In genomic region chr9:73697103-73697502, GRCm38 (mm10) we compare ENCODE assay signal across 22 mouse cellular contexts.
DNase-seq lines count a peak whose midpoint lies in the region; ATAC-seq and TF ChIP-seq lines count a peak whose summit lies in the region.
"Had no signal": no experiment of that assay in that cellular context is flagged by ENCODE, and none has a peak within 500 bp of the region (broad histone marks: within the 10 kb centered on the region; RNA-seq: fewer than 3 reads in every experiment).

No protein-coding gene starts in this region.

- no peak overlapping the region for H3K4me2 ChIP-seq in embryonic facial prominence, embryonic 14.5 days (ENCODE audit: low read depth, low read length)

- peak; percentile 8 for DNase-seq in embryonic facial prominence, embryonic 14.5 days (ENCODE audit: low spot score)
- no peak for DNase-seq in embryonic facial prominence, embryonic 10.5 days (ENCODE audit: low spot score)
- DNase-seq in Muller cell, postnatal 12 days (ENCODE audit: inconsistent ontology term) = peak; percentile 75
- no peak for DNase-seq in Patski (ENCODE audit: low read depth, low spot score)
- no peak for DNase-seq in cerebellum, adult 2 months
- no peak for DNase-seq in urinary bladder, postnatal 4 days (ENCODE audit: low spot score in 2 of 2)
- DNase-seq: adrenal gland, adult 2 months; adrenal gland, adult 8-10 months; adrenal gland, postnatal 10 days; adrenal gland, postnatal 14 days; adrenal gland, postnatal 25 days; adrenal gland, postnatal 36 days; B cell, adult 2 months; cerebellum, adult 11 months; cerebellum, adult 11-12 months; cerebellum, adult 18-20 months; cerebellum, adult 8-10 months; cerebellum, adult 9-10 months had no signal

- H3K4me1 ChIP-seq in embryonic facial prominence, embryonic 14.5 days (ENCODE audit: control insufficient read depth, insufficient read depth, low read length) = no peaks in the 10 kb centered on the region
- H3K4me1 ChIP-seq in embryonic facial prominence, embryonic 10.5 days = no peaks in the 10 kb centered on the region
- H3K4me1 ChIP-seq in cerebellum, adult 2 months (ENCODE audit: control insufficient read depth, insufficient read depth, low read length) = no peaks in the 10 kb centered on the region; the same call in 1 of the 2 replicates

- no peak overlapping the region for H3K4me3 ChIP-seq in embryonic facial prominence, embryonic 14.5 days (ENCODE audit: low read depth, low read length)
- no peak overlapping the region for H3K4me3 ChIP-seq in embryonic facial prominence, embryonic 10.5 days
- H3K4me3 ChIP-seq in cerebellum, adult 2 months (replicated peaks; ENCODE audit: insufficient read depth, low read depth, low read length) = no peak overlapping the region

- whole genome bisulfite sequencing in embryonic facial prominence, embryonic 14.5 days = 54% methylated on average over 2 of the region's 2 CpGs
- 69% methylated on average over 2 of the region's 2 CpGs for WGBS in embryonic facial prominence, embryonic 10.5 days
- 61% methylated on average over 2 of the region's 2 CpGs for WGBS in cerebellum, adult 2 months

- TF ChIP-seq POLR2A in cerebellum, adult 2 months (IDR thresholded peaks at IDR 0.05; ENCODE audit: borderline replicate concordance, insufficient read depth, low read length) = no peak

- no peak for ATAC-seq in embryonic facial prominence, embryonic 14.5 days (ENCODE audit: low read depth)
- ATAC-seq in Patski = peak; percentile 65
- ATAC-seq: activated CD4-positive, CD25-positive, alpha-beta regulatory T cell, adult 4 months; CD4-positive, CD25-positive, alpha-beta regulatory T cell, adult 4 months had no signal

- H3K9me3 ChIP-seq in embryonic facial prominence, embryonic 14.5 days (ENCODE audit: control insufficient read depth, low read length) = no peaks in the 10 kb centered on the region
- H3K9me3 ChIP-seq in embryonic facial prominence, embryonic 10.5 days = no peaks in the 10 kb centered on the region
- H3K9me3 ChIP-seq: G1E had no signal

- no peaks in the 10 kb centered on the region for H3K36me3 ChIP-seq in embryonic facial prominence, embryonic 14.5 days (ENCODE audit: control insufficient read depth, insufficient read depth, low read length)
- no peaks in the 10 kb centered on the region for H3K36me3 ChIP-seq in embryonic facial prominence, embryonic 10.5 days (replicated peaks)
- H3K36me3 ChIP-seq: G1E had no signal

- H3K9ac ChIP-seq in embryonic facial prominence, embryonic 14.5 days (ENCODE audit: low read depth, low read length) = no peak overlapping the region

- POLR2A ChIA-PET in Patski (lab: Charles Lee) = no interaction called here

- in situ Hi-C loops in Patski (cut with MboI; ENCODE audit: low pct_unique_long_range_greater_than_20kb) = no loop called here

- no peak for TF ChIP-seq CTCF in Patski (IDR thresholded peaks at IDR 0.05)
- no peak for TF ChIP-seq CTCF in cerebellum, adult 2 months (IDR thresholded peaks at IDR 0.05; ENCODE audit: borderline replicate concordance, insufficient read depth, low read depth, low read length)

- CTCF ChIA-PET in Patski (lab: Charles Lee) = interaction anchor here (0.8 to 1.6 kb wide), 3 partner anchors 9 to 39 kb away, joined by 3 read pairs; no protein-coding TSS in a partner anchor

- no peaks in the 10 kb centered on the region for H3K27me3 ChIP-seq in embryonic facial prominence, embryonic 14.5 days (replicated peaks; ENCODE audit: control insufficient read depth, insufficient read depth, low read length)
- no peaks in the 10 kb centered on the region for H3K27me3 ChIP-seq in embryonic facial prominence, embryonic 10.5 days (replicated peaks; ENCODE audit: low read depth, poor library complexity, severe bottlenecking)
- H3K27me3 ChIP-seq in Patski = no peaks in the 10 kb centered on the region
- H3K27me3 ChIP-seq in cerebellum, adult 2 months (ENCODE audit: control insufficient read depth, insufficient read depth, low read length) = no peaks in the 10 kb centered on the region
- H3K27me3 ChIP-seq: CH12.LX had no signal

- H3K27ac ChIP-seq in embryonic facial prominence, embryonic 14.5 days (replicated peaks; ENCODE audit: low read depth, low read length) = no peak overlapping the region
- H3K27ac ChIP-seq in embryonic facial prominence, embryonic 10.5 days (replicated peaks) = no peak overlapping the region
- H3K27ac ChIP-seq in cerebellum, adult 2 months (ENCODE audit: insufficient read depth, low read length) = no peak overlapping the region

Comparison
In these comparisons a context has a peak if more than half of its experiments do, and no peak if none do; other contexts are left out.
1. DNase-seq: peak in embryonic facial prominence, embryonic 14.5 days (single experiment) and Muller cell, postnatal 12 days (single experiment); none in embryonic facial prominence, embryonic 10.5 days (single experiment), Patski (single experiment), cerebellum, adult 2 months (0 of 2) and urinary bladder, postnatal 4 days (0 of 2).